Mouse (Mus musculus): Measurements from ENCODE around the gene Kbtbd8. TPM values are rescaled to one million over a fixed set of nuclear protein-coding genes. Genes with fewer than 3 reads are reported as not detected.

Kbtbd8 gene
- 4.3 and 4.4 TPM in 2 replicates for polyA plus RNA-seq (2015; fragmentation: Nextera tagmentation; extraction: Ambion mirVana)

DNA sequence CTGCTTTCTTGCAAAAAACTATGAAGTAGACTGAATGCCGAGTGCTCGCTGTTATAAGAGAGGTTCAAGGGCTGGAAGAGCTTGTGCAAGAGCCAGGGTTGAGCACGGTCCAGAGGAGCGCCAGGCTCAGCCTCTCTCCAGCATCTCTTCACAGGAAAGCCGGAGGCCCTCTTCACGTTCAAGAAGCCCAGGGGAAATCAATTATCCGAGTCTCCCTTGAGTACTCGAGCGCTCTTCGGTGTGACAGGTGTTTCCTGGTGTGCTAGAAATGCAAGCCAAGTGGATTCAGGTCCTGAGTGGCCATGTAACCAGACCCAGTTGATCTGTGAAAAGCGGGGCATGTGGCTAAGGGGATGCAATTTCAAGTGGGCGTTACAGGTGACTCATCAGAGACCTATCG, at the start of gene Kbtbd8:
Kbtbd8 (plus strand) TSS at position 295 of the 400 bp plus-strand sequence.
- peak within 1 kb of the TSS; percentile 84 for H3K9ac ChIP-seq
- H3K27ac ChIP-seq, result peak within 1 kb of the TSS; percentile 93
- H3K4me3 ChIP-seq, result peak within 1 kb of the TSS; percentile 80
- no peaks in the 10 kb centered on the region for H3K27me3 ChIP-seq
- H3K9me3 ChIP-seq, result no peaks in the 10 kb centered on the region
- peaks cover 7% of the 10 kb centered on the region for H3K36me3 ChIP-seq
- peak within 1 kb of the TSS; percentile 67 for H3K4me2 ChIP-seq
- 38% methylated on average over 13 of the region's 13 CpGs for WGBS
- ATAC-seq (ENCODE audit: low FRiP score), result peak; percentile 23
- peaks cover 15% of the 10 kb centered on the region for H3K4me1 ChIP-seq (replicated peaks)

DNA sequence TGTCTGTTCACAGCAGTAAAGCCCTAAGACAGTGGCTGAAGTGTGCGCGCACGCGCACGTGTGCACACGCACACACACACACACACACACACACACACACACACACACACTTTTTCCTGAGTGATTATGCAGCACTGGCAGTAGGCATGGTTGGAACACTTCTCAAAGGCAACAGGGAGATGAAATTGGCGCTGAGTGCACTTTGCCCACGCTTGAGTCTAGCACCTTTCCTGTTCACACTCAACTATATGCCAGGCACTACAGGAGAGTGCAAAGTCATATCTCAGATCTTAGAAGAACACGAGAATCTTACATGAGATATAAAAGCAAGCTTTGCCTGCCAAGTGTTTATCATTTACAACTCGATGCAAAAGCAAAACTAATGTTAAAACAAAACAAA, 47.3 kb upstream of the Kbtbd8 start:
- Histone ChIP-seq H3K36me3 (no peaks in the 10 kb centered on the region), H3K27ac (no peak overlapping the region), H3K9ac (no peak overlapping the region), H3K4me3 (no peak overlapping the region), H3K4me2 (no peak overlapping the region), H3K4me1 (replicated peaks) (no peaks in the 10 kb centered on the region), H3K9me3 (0 out of 2 replicates have a peak, but pooled peaks cover 4% of the 10 kb centered on the region), H3K27me3 (no peaks in the 10 kb centered on the region)
- WGBS, result 93% methylated on average over 10 of the region's 10 CpGs
- ATAC-seq (ENCODE audit: low FRiP score), result no peak

DNA sequence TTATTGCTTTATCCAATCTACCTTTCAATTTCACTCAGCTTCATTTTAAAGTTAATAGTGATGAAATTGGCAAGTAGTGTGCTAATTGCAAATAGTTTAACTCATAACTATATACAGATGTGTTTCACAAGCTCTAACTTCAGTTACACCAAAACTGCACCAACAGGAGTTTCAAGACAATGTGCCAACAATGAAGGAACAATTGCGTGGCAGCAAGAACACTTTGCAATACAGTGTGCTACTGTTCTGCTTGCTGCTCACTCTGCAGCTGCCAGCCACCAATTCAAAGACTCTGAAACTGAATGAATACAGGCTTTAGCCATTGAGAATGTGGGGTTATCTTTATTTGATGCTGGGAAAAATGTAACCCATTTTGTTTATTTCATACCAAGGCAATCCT, 31.8 kb upstream of the Kbtbd8 start:
- no peaks in the 10 kb centered on the region for H3K36me3 ChIP-seq
- WGBS, result 55% methylated on average over 1 of the region's 1 CpGs
- no peaks in the 10 kb centered on the region for H3K4me1 ChIP-seq (replicated peaks)
- no peaks in the 10 kb centered on the region for H3K9me3 ChIP-seq
- no peak overlapping the region for H3K4me2 ChIP-seq
- no peak for ATAC-seq (ENCODE audit: low FRiP score)
- no peak overlapping the region for H3K4me3 ChIP-seq
- no peak overlapping the region for H3K9ac ChIP-seq
- no peak overlapping the region for H3K27ac ChIP-seq
- no peaks in the 10 kb centered on the region for H3K27me3 ChIP-seq

DNA sequence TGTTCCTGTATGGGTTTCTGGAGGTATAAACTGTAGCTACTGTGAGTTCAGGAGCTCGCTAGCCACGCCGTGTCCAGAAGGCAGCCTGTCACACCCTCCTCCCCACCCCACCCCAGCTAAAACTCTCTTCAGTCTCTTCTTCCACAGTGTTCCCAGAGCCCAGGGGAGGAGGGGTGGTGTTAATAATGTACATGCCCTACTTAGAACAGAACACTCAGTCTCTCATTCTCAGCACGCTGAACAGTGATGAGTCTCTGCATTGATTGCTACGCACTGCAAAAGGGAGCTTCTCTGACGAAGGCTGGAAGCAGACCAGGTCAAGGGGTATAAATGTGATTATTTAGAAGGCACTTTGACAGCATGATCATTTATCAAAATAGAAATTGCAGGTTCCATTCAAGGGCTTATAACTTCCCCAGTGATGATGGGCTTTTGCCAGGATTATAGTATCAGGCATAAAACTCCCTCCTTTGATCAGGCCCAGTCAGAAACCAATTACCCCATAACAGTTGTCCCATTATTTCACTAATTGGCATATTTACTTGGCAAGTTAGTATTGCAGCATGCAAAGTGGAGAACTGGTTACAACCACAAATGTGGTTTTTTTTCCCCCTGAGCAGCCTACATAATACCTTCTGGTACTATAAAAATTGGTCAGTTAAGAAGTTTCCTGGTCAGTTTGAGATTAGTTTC, 29.7 kb upstream of the Kbtbd8 start:
- H3K4me1 ChIP-seq (replicated peaks), result no peaks in the 10 kb centered on the region
- ATAC-seq (ENCODE audit: low FRiP score), result no peak
- H3K9ac ChIP-seq, result no peak overlapping the region
- no peaks in the 10 kb centered on the region for H3K36me3 ChIP-seq
- WGBS, result 75% methylated on average over 6 of the region's 6 CpGs
- no peak overlapping the region for H3K4me2 ChIP-seq
- no peaks in the 10 kb centered on the region for H3K9me3 ChIP-seq
- H3K27me3 ChIP-seq, result no peaks in the 10 kb centered on the region
- H3K4me3 ChIP-seq, result no peak overlapping the region
- H3K27ac ChIP-seq, result no peak overlapping the region

DNA sequence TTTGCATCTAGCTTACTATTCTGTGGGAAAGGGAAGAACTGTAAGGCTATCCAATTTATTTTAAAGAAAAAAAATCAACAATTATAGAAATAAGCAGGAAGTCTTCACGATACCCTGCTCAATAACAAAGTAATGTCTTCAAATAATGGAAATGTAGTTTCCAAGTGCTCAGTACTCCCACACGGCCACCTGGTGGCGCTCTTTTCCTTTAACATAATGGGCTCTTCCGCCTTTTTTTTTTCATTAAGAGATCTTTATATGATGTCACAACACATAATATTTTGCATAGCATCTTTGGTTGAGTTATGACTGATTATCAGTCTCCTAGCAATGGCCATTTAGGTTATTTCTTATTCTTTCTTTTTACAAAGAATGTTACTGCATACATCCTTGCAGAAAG, 29.0 kb upstream of the Kbtbd8 start:
- H3K4me3 ChIP-seq, result no peak overlapping the region
- H3K4me1 ChIP-seq (replicated peaks), result no peaks in the 10 kb centered on the region
- H3K4me2 ChIP-seq, result no peak overlapping the region
- H3K9ac ChIP-seq, result no peak overlapping the region
- 49% methylated on average over 4 of the region's 4 CpGs for WGBS
- H3K36me3 ChIP-seq, result no peaks in the 10 kb centered on the region
- H3K27me3 ChIP-seq, result no peaks in the 10 kb centered on the region
- H3K27ac ChIP-seq, result no peak overlapping the region
- H3K9me3 ChIP-seq, result no peaks in the 10 kb centered on the region
- ATAC-seq (ENCODE audit: low FRiP score), result no peak

DNA sequence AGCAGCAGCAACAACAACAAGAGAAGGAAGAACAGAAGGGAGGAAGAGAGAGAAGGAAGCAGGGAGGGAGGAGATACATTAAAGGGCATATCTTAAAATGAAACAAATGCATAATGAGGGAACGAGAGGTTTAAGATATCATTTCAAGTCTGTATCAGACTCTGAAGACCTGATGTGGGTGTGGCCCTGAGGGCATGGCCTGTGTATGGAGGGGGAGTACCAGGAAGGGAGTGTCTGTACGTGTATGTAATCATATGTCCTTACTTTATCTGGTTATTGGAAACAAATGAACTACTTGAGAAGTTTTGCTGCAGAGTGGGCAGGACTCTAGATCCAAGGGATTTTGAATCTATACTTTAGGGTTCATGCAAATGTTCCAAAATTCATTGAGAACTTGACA, 22.3 kb upstream of the Kbtbd8 start:
- 78% methylated on average over 2 of the region's 2 CpGs for WGBS
- H3K9ac ChIP-seq, result no peak overlapping the region
- H3K36me3 ChIP-seq, result no peaks in the 10 kb centered on the region
- no peak for ATAC-seq (ENCODE audit: low FRiP score)
- no peak overlapping the region for H3K27ac ChIP-seq
- H3K4me3 ChIP-seq, result no peak overlapping the region
- no peaks in the 10 kb centered on the region for H3K9me3 ChIP-seq
- H3K27me3 ChIP-seq, result 0 out of 2 replicates have a peak, but pooled peaks cover 8% of the 10 kb centered on the region
- H3K4me2 ChIP-seq, result no peak overlapping the region
- H3K4me1 ChIP-seq (replicated peaks), result 0 out of 2 replicates have a peak, but pooled peaks cover 3% of the 10 kb centered on the region

DNA sequence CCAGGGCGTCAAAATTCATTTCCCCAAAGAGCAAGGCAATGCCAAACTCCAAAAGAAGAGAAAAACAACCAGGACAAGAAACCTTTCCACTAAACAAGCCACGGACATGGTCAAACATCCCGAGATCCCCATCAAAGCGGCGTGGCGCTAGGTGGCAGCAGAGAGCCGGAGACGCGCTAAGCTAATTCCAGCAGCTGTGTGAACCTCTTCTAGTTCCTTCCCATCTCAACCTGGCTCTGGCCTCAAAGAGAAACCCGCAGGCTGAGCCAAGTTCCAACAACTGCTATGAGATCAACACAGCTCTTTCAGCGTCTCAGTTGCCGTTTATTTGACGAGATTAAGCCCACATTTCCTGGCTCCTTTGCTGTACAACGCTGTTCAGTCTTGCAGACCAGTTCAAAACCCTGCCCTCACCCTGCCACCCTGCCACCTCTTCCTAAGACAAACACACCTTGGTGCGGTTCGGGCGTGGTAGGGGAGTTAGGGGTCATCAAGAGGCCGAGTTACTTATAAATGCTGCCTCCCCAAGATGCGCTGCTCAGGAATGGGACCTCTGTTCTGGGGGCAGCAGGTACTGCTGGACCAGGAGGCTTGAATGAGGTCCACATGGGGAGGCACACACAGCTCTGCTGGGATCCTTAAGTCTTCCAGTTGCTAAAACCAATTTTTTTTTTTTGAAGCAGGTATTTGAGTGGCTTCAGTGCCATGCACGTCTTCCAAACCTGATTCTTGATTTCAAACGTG, 18.5 kb upstream of the Kbtbd8 start:
- H3K9ac ChIP-seq, result no peak overlapping the region
- H3K9me3 ChIP-seq, result no peaks in the 10 kb centered on the region
- H3K4me2 ChIP-seq, result no peak overlapping the region
- H3K27me3 ChIP-seq, result 0 out of 2 replicates have a peak, but pooled peaks cover 8% of the 10 kb centered on the region
- H3K4me1 ChIP-seq (replicated peaks), result 0 out of 2 replicates have a peak, but pooled peaks cover 3% of the 10 kb centered on the region
- no peak overlapping the region for H3K4me3 ChIP-seq
- H3K27ac ChIP-seq, result no peak overlapping the region
- no peak for ATAC-seq (ENCODE audit: low FRiP score)
- 29% methylated on average over 21 of the region's 21 CpGs for WGBS
- H3K36me3 ChIP-seq, result no peaks in the 10 kb centered on the region

DNA sequence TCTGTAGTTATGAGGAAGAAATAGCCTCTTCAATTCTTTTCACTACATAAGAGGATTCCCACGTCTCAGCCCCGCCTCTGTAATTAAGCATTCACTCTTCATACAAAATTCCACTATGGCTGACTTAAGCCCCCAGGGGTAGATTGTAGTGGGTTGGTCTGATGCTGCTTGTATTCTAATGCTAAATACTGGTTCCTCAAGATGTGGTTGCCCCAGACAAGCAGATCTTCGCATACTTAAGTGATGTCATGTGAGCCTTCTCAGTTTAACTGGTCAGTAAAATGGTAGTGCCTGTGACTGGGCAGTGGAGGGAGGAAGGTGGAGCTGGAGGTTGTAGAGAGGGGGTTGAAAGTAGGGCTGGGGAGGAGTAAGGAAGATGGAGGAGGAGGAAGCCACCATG, 13.3 kb upstream of the Kbtbd8 start:
- H3K36me3 ChIP-seq, result no peaks in the 10 kb centered on the region
- no peak overlapping the region for H3K9ac ChIP-seq
- H3K4me3 ChIP-seq, result no peak overlapping the region
- 44% methylated on average over 3 of the region's 3 CpGs for WGBS
- H3K9me3 ChIP-seq, result no peaks in the 10 kb centered on the region
- ATAC-seq (ENCODE audit: low FRiP score), result no peak
- H3K4me1 ChIP-seq (replicated peaks), result 0 out of 2 replicates have a peak, but pooled peaks cover under 1% of the 10 kb centered on the region
- H3K27ac ChIP-seq, result no peak overlapping the region
- no peak overlapping the region for H3K4me2 ChIP-seq
- 0 out of 2 replicates have a peak, but pooled peaks cover 4% of the 10 kb centered on the region for H3K27me3 ChIP-seq

DNA sequence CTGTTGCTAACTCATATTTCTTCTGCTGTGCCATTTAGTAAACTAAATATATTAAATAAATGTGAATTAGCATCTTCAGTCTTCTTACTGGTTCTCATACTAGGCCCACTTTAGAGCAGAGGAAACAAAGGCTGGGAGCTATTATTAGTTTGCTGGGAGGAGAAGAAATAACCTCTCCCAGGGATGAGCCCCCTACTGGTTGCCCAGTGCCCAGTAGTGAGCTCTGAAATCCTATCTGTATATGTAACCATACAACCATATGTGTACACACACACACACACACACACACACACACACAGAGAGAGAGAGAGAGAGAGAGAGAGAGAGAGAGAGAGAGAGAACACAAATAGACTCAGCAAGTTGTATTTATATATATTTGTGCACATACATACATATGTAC, 8.6 kb upstream of the Kbtbd8 start:
- H3K27ac ChIP-seq, result no peak overlapping the region
- 0 out of 2 replicates have a peak, but pooled peaks cover 2% of the 10 kb centered on the region for H3K27me3 ChIP-seq
- ATAC-seq (ENCODE audit: low FRiP score), result no peak
- no peak overlapping the region for H3K4me3 ChIP-seq
- no peaks in the 10 kb centered on the region for H3K9me3 ChIP-seq
- H3K36me3 ChIP-seq, result no peaks in the 10 kb centered on the region
- no peak overlapping the region for H3K4me2 ChIP-seq
- H3K4me1 ChIP-seq (replicated peaks), result no peaks in the 10 kb centered on the region
- no peak overlapping the region for H3K9ac ChIP-seq

DNA sequence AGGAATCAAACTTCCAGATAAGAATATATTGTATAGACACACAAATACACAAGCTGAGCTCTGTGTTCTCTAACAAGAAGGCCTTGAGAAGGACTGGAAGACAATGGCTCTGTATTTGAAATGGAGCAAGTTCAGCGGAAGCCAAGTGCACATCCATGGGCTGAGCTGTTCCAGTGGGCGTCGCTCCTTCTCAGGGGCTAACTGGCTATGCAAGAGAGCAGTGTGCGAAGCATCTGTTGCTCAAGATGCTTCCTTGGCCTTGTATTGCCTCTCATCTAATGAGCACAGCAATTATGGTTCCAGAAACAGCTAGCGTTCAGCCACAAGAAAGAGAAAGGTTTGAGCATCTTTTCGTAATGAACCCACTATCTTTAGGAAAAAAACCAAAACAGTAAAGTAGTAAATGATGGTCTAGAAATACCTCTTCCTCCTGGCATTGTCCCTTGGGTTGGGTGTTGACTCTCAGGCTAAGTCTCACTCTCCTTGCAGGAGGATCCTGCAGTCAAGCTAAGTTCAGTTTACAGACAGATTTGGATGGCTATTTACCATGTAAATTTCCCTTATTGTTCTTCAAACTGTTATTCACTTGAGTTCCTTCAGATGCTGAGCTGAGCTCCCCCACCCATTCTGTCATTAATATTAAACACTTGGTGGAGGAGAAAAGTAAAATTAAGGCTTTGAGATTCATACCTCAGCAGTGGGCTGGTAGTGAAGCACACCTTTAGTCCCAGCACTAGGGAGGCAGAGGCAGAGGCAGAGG, 7.2 kb upstream of the Kbtbd8 start:
- WGBS, result 90% methylated on average over 6 of the region's 6 CpGs
- Histone ChIP-seq H3K4me3 (no peak overlapping the region), H3K4me2 (no peak overlapping the region), H3K9me3 (no peaks in the 10 kb centered on the region), H3K36me3 (no peaks in the 10 kb centered on the region), H3K9ac (no peak overlapping the region), H3K27ac (no peak overlapping the region), H3K4me1 (replicated peaks) (no peaks in the 10 kb centered on the region), H3K27me3 (0 out of 2 replicates have a peak, but pooled peaks cover 2% of the 10 kb centered on the region)
- ATAC-seq (ENCODE audit: low FRiP score), result no peak

DNA sequence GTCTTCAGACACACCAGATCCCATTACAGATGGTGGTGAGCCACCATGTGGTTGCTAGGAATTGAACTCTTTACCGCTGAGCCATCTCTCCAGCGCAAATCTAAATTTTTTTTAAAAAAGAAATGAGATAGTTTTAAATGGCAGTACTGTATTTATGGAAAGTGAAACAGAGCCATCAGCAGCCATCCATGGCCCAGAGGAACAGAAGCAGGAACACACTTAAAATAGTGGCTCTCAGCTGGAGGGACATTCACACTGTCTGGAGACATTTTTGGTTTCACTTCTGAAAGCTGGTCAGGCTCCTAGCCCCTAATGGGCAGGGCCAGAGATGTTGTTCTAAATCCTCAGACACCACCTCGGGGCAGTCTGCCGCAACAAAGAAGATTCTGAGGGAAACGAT, 5.0 kb upstream of the Kbtbd8 start:
- no peak overlapping the region for H3K4me3 ChIP-seq
- ATAC-seq (ENCODE audit: low FRiP score), result no peak
- no peak overlapping the region for H3K4me2 ChIP-seq
- no peak overlapping the region for H3K27ac ChIP-seq
- 73% methylated on average over 5 of the region's 5 CpGs for WGBS
- H3K9me3 ChIP-seq, result no peaks in the 10 kb centered on the region
- no peaks in the 10 kb centered on the region for H3K36me3 ChIP-seq
- peaks cover 2% of the 10 kb centered on the region; the same call in 1 of the 2 replicates for H3K4me1 ChIP-seq (replicated peaks)
- no peak overlapping the region for H3K9ac ChIP-seq
- no peaks in the 10 kb centered on the region for H3K27me3 ChIP-seq

DNA sequence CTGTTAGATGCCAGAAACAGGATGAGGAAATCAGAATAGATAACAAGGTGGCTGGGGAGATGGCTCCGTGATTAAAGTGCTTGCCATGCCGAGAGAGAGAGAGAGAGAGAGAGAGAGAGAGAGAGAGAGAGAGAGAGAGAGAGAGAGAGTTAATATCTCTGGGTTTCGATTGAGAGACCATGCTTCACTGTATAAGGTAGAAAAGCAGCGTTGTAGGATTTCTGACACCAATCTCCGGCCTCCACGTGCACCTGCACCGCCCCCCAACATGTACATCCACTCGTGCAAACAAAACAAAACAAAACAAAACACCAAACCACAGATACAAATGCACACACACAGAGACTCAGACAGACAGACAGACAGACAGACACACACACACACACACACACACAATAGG, 527 bp upstream of the Kbtbd8 start:
- H3K9ac ChIP-seq, result no peak overlapping the region
- no peak overlapping the region for H3K4me2 ChIP-seq
- no peak overlapping the region for H3K27ac ChIP-seq
- H3K27me3 ChIP-seq, result no peaks in the 10 kb centered on the region
- WGBS, result 74% methylated on average over 8 of the region's 8 CpGs
- 0 out of 2 replicates have a peak, but pooled peaks cover 3% of the 10 kb centered on the region for H3K36me3 ChIP-seq
- ATAC-seq (ENCODE audit: low FRiP score), result no peak
- peaks cover 15% of the 10 kb centered on the region for H3K4me1 ChIP-seq (replicated peaks)
- no peaks in the 10 kb centered on the region for H3K9me3 ChIP-seq
- H3K4me3 ChIP-seq, result no peak overlapping the region
